Mouse (Mus musculus) midbrain, embryonic 10.5 days (tissue): ENCODE measurements around the gene Uso1. TPM values are rescaled to one million over a fixed set of nuclear protein-coding genes. Genes with fewer than 3 reads are reported as not detected.

Experiments used
- DNase-seq: peaks from one replicate; pipeline ENCODE4 v3.0.0-alpha.2; 2017; ENCODE audit warnings: low spot score
- H3K27ac ChIP-seq: fragments of 300-500 bp; sonication (generic); replicated peaks from 2 replicates; pipeline ENCODE4 v1.5.1; 2016; ENCODE audit warnings: mild to moderate bottlenecking
- H3K27me3 ChIP-seq: fragments of 300-500 bp; sonication (generic); 2 replicates; pipeline ENCODE4 v1.6.1; 2016; ENCODE audit warnings: low read depth, mild to moderate bottlenecking; ENCODE audit not compliant: poor library complexity, severe bottlenecking
- H3K36me3 ChIP-seq: fragments of 300-500 bp; sonication (generic); 2 replicates; pipeline ENCODE4 v1.6.1; 2016; ENCODE audit warnings: mild to moderate bottlenecking, moderate library complexity
- H3K4me1 ChIP-seq: fragments of 300-500 bp; sonication (generic); 2 replicates; pipeline ENCODE4 v1.6.1; 2016
- H3K4me3 ChIP-seq: fragments of 300-500 bp; sonication (generic); 2 replicates; pipeline ENCODE4 v1.5.1; 2016; ENCODE audit warnings: mild to moderate bottlenecking, moderate library complexity
- H3K9me3 ChIP-seq: fragments of 300-500 bp; sonication (generic); replicated peaks from 2 replicates; pipeline ENCODE4 v1.6.1; 2016; ENCODE audit warnings: mild to moderate bottlenecking
- WGBS: fragments of 180-500 bp; shearing (Covaris S2); methylation state at CpG from one replicate; pipeline ENCODE4 v1.1.7; 2016; 5-methylcytosine and 5-hydroxymethylcytosine counted together
- polyA plus RNA-seq: library from polyadenylated mRNA; unstranded; fragments of >200 nt; fragmentation: Nextera tagmentation; extraction: Ambion mirVana; gene quantifications from 2 replicates; pipeline ENCODE4 v1.2.1, GENCODE M21; 2016

Gene Uso1
- polyA plus RNA-seq, 1 experiment from 2014 or later, result 38.7 TPM

DNA sequence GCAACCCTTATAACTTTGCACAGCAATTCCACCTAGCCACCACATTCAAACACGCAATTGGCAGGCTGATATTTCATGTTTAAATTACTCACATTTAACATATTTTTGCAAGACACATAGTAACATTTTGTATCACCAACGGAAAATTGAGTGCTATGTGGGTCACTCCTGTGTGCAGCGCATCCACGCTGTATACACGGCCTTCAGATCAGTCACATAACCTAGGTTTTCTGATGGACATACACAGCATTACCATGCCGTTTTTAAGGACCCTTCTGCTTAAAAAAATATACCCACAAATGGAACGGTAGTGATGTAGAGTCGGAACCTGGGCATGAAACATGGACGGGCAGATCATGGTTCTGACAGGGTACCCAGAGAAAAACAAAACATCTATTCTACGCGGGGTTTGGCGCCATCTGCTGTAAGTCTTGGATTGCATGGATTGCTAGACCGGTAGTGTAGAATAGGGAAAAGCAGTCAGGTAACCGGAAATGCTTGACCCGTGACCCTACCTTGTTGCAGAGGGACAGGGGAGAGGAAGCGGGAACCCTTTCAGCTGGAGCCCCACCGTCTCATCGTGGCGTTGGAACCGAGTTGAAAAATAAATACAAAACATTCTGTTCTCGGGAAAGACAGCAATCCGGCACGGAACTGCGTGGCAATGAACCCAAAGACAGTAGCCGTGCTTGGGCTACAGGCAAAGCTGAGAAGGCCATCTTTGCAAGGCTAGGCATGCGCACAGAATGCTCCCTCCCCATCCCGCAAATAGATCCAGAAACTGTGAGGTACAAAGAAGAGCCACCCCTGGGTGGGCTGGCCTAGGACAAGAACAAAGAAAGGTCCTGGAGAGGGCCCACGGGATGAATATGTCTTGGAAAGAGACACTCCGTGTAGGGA, 101.8 kb downstream of the Uso1 start:
- WGBS, result 48% methylated on average over 29 of the region's 29 CpGs
- H3K36me3 ChIP-seq, result no peaks in the 10 kb centered on the region
- 0 out of 2 replicates have a peak overlapping the region, but pooled peaks have one; percentile 11 for H3K4me3 ChIP-seq
- H3K27me3 ChIP-seq, result no peaks in the 10 kb centered on the region
- 0 out of 2 replicates have a peak, but pooled peaks cover 4% of the 10 kb centered on the region for H3K4me1 ChIP-seq
- H3K9me3 ChIP-seq, result no peaks in the 10 kb centered on the region
- no peak overlapping the region; the same call in 1 of the 2 replicates for H3K27ac ChIP-seq
- DNase-seq, result peak; percentile 52

DNA sequence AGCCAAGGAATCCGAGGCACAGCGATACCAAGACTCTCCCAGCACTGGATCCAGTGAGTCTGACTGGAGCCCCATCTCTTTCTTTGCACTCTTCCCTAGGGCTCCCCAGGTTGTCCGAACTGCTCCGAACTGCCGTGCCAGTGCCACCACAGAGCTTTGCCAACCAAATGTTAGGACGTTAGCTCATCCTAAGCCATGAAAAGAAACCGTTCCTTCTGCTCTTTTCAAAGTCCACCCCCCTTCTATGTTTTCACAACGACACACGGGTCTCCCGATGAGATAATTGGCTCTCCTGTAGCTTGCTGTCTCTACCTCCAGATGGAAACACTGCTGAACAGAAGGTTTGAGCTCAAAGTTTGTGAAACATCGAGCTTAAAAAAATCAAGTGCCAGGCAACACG, 103.0 kb downstream of the Uso1 start:
- no peaks in the 10 kb centered on the region for H3K27me3 ChIP-seq
- no peaks in the 10 kb centered on the region for H3K36me3 ChIP-seq
- DNase-seq, result no peak
- H3K4me3 ChIP-seq, result no peak overlapping the region
- WGBS, result 93% methylated on average over 12 of the region's 12 CpGs
- H3K4me1 ChIP-seq, result 0 out of 2 replicates have a peak, but pooled peaks cover 4% of the 10 kb centered on the region
- H3K27ac ChIP-seq, result no peak overlapping the region
- H3K9me3 ChIP-seq, result no peaks in the 10 kb centered on the region

DNA sequence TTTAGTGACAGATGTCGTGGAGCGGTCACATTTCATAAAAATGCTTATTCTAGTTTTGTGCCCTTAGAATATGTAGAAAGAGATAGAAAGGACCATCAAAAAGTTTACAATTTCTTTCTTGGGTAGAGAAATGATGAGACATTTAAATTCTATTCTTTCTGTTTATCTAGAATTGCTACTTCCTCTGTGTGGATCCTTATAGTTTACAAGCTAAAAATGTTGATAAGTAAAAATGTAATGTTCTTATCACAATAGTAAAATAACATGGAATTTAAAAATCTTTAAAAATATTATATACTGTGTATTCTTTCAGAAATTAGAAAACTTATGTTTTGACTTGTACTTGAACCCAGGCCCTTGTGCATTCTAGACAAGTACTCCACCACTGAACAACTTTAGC, 107.2 kb downstream of the Uso1 start:
- H3K4me1 ChIP-seq, result 0 out of 2 replicates have a peak, but pooled peaks cover under 1% of the 10 kb centered on the region
- H3K27me3 ChIP-seq, result no peaks in the 10 kb centered on the region
- H3K4me3 ChIP-seq, result no peak overlapping the region
- no peak for DNase-seq
- WGBS, result 91% methylated on average over 2 of the region's 2 CpGs
- no peak overlapping the region for H3K27ac ChIP-seq
- no peaks in the 10 kb centered on the region for H3K36me3 ChIP-seq
- H3K9me3 ChIP-seq, result no peaks in the 10 kb centered on the region

DNA sequence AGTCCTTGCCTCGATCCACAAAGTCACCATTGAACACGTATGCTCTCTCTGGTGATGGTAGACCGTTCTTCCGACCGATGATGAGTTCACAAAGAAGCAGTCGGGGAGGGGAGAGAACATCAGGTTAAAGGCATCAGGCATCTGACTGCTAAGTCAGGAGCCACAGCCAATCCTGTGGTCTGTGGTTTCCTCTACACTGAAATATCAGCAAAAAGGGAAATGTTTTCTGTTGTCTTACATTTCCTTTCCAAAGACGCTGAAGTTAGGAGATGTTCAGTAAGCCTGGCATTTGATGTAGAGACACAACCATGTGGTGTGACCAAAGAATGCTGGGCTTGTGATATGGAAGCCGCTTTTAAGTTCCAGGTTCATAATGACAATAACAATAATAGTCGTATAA, 107.7 kb downstream of the Uso1 start:
- Histone ChIP-seq H3K4me3 (no peak overlapping the region), H3K4me1 (no peaks in the 10 kb centered on the region), H3K9me3 (no peaks in the 10 kb centered on the region), H3K36me3 (no peaks in the 10 kb centered on the region), H3K27me3 (no peaks in the 10 kb centered on the region), H3K27ac (no peak overlapping the region)
- 93% methylated on average over 9 of the region's 9 CpGs for WGBS
- no peak for DNase-seq

DNA sequence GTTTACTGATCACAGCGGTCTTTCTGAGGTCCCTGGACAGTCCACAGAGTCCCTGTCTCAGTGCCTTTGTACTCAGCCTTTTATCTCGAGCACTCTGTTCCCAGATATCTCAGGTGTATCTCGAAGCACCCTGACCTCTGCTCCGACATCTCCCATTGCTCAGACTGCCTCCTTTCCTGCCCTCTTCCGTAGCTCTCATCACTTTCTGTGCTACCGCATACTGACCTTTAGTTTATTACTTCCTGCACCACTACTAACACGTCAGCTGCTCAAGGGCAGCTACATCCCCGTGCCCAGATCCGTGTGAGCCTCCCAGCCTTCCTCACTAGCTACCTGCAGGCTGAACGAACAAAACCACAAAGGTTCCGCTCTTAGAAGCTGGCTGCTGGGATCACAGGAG, 110.9 kb downstream of the Uso1 start:
- Histone ChIP-seq H3K9me3 (no peaks in the 10 kb centered on the region), H3K36me3 (no peaks in the 10 kb centered on the region), H3K4me1 (peaks cover 7% of the 10 kb centered on the region), H3K4me3 (no peak overlapping the region), H3K27ac (no peak overlapping the region), H3K27me3 (peaks cover 7% of the 10 kb centered on the region; the same call in 1 of the 2 replicates)
- DNase-seq, result no peak
- WGBS, result 87% methylated on average over 11 of the region's 11 CpGs

DNA sequence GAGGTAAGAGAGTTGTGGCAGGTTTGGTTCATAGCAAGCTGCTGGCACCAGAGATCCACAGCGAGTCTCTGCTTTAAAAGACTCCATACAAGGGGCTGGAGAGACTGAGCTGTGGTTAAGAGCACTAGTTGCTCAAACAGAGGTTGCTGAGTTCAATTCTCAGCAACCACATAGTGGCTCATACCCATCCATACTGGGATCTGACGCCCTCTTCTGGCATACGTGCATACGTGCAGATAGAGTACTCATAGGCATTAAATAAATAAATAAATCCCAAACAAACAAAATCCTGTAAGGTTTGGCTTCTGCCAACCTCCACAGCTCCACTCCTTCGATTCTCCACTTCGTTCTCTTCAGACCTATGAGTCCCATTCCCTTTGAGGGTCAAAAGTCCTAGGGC, 114.3 kb downstream of the Uso1 start:
- H3K4me3 ChIP-seq, result no peak overlapping the region
- peaks cover 16% of the 10 kb centered on the region for H3K27me3 ChIP-seq
- WGBS, result 90% methylated on average over 6 of the region's 6 CpGs
- H3K36me3 ChIP-seq, result no peaks in the 10 kb centered on the region
- no peaks in the 10 kb centered on the region for H3K9me3 ChIP-seq
- DNase-seq, result no peak
- H3K4me1 ChIP-seq, result peaks cover 22% of the 10 kb centered on the region
- no peak overlapping the region for H3K27ac ChIP-seq

Other genes with a start within 250 kb of the Uso1 start
- 58.0 and 64.7 TPM in 2 replicates for gene Rchy1, start 174.9 kb upstream of the Uso1 start, polyA plus RNA-seq
- gene Odaph, start 150.5 kb upstream of the Uso1 start, polyA plus RNA-seq, result not detected in 2 replicates
- gene Cdkl2, start 94.1 kb upstream of the Uso1 start, polyA plus RNA-seq, result 0.24 and 0.28 TPM in 2 replicates
- gene G3bp2, start 54.2 kb upstream of the Uso1 start, polyA plus RNA-seq, result 273 and 281 TPM in 2 replicates
- gene U90926, start 77.5 kb downstream of the Uso1 start, polyA plus RNA-seq, result not detected in 2 replicates
- gene Ppef2, start 118.3 kb downstream of the Uso1 start, polyA plus RNA-seq, result 0.35 and 0.47 TPM in 2 replicates
- gene Naaa, start 140.2 kb downstream of the Uso1 start, polyA plus RNA-seq, result 3.9 and 4.5 TPM in 2 replicates
- 48.8 and 52.9 TPM in 2 replicates for gene Sdad1, start 172.5 kb downstream of the Uso1 start, polyA plus RNA-seq
- not detected in 2 replicates for gene Cxcl9, start 190.1 kb downstream of the Uso1 start, polyA plus RNA-seq
- 0.98 and 1.6 TPM in 2 replicates for gene Art3, start 193.9 kb downstream of the Uso1 start, polyA plus RNA-seq
- 0.17 and 0.36 TPM in 2 replicates for gene Cxcl10, start 211.0 kb downstream of the Uso1 start, polyA plus RNA-seq